Mouse (Mus musculus) heart, embryonic 13.5 days (tissue): ENCODE measurements at regions not wholly inside any gene's neighbourhood (a gene's known extent, or its start where the extent isn't known, plus 50 kb on each side); places are given as distances from the start of the nearest gene placed in this dataset.
A peak's percentile ranks its signal among the peaks of the same experiment; 100 is the strongest.

ENCODE experiments used
- ATAC-seq: fragments of 200-750 bp; cut with Nextera tagmentation; 2 replicates; pipeline ENCODE4 v1.8.0; 2017; ENCODE audit warnings: moderate TSS enrichment; ENCODE audit not compliant: insufficient number of reproducible peaks, low FRiP score, low TSS enrichment; ENCODE audit errors: extremely low read depth
- H3K27ac ChIP-seq: fragments of 300-500 bp; sonication (generic); replicated peaks from 2 replicates; pipeline ENCODE4 v1.5.1; 2015; ENCODE audit warnings: moderate library complexity, mild to moderate bottlenecking, inconsistent platforms
- H3K27me3 ChIP-seq: fragments of 300-500 bp; sonication (generic); replicated peaks from 2 replicates; pipeline ENCODE4 v1.6.1; 2015; ENCODE audit warnings: mild to moderate bottlenecking, inconsistent platforms
- H3K36me3 ChIP-seq: fragments of 300-500 bp; sonication (generic); 2 replicates; pipeline ENCODE4 v1.6.1; 2015; ENCODE audit warnings: mild to moderate bottlenecking, inconsistent platforms
- H3K4me1 ChIP-seq: fragments of 300-500 bp; sonication (generic); 2 replicates; pipeline ENCODE4 v1.6.1; 2015; ENCODE audit warnings: inconsistent platforms
- H3K4me2 ChIP-seq: fragments of 300-500 bp; sonication (generic); 2 replicates; pipeline ENCODE4 v1.6.1; 2015; ENCODE audit warnings: inconsistent platforms, mild to moderate bottlenecking, moderate library complexity
- H3K4me3 ChIP-seq: fragments of 300-500 bp; sonication (generic); 2 replicates; pipeline ENCODE4 v1.5.1; 2015; ENCODE audit warnings: moderate library complexity, mild to moderate bottlenecking, inconsistent platforms
- H3K9ac ChIP-seq: fragments of 300-500 bp; sonication (generic); 2 replicates; pipeline ENCODE4 v1.6.1; 2015; ENCODE audit warnings: inconsistent platforms, mild to moderate bottlenecking, moderate library complexity
- H3K9me3 ChIP-seq: fragments of 300-500 bp; sonication (generic); 2 replicates; pipeline ENCODE4 v1.6.1; 2016; ENCODE audit warnings: inconsistent platforms
- WGBS: fragments of 180-500 bp; shearing (Covaris S2); methylation state at CpG from one replicate; pipeline ENCODE4 v1.1.7; 2015; ENCODE audit warnings: mixed read lengths; 5-methylcytosine and 5-hydroxymethylcytosine counted together

DNA sequence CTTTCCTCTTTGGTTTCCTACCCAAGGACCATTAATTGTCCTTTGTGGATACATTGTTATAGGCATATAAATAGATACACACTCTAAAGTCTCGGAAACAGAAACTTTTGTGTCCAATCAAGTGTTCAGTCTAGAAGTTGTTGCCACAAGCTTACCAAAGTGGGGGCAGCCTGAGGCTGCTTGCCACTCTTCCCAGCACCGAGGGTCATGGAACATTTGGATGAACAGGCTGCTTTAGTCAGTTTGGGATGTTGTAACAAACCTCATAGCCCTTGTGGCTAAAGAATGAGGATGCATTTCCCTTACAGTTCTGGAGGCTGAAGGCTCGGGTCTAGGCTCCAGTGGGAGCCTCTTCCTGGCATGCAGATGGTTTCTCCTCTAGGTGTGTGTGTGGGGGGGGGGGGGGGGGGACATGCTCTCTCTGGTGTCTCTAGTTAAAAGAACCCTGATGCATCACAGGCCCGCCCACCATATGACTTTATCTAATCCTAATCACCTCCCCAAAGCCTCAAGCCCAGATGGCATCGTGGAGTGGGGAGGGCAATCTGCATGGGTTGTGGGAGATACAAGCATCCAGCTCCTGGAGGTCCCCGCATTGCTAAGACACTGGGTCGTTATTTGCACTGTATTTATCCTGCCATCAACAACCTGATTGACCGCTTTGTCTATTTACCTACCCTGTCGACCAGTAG, 152.7 kb downstream of the Evx1 start:
- WGBS: 72% methylated on average over 9 of the region's 9 CpGs

GRCm38 (mm10) chr6:52470831-52471230, 157.5 kb downstream of the Evx1 start:
- 61% methylated on average over 13 of the region's 13 CpGs for WGBS

More for the DNA sequence above, 152.7 kb downstream of the Evx1 start:
- no peak for ATAC-seq
- Histone ChIP-seq H3K27ac (no peak overlapping the region), H3K27me3 (no peaks in the 10 kb centered on the region), H3K9me3 (no peaks in the 10 kb centered on the region), H3K9ac (no peak overlapping the region), H3K4me3 (no peak overlapping the region), H3K4me1 (no peaks in the 10 kb centered on the region), H3K36me3 (no peaks in the 10 kb centered on the region), H3K4me2 (no peak overlapping the region)

GRCm38 (mm10) chr6:52471384-52471957, 158.2 kb downstream of the Evx1 start:
- H3K4me3 ChIP-seq: no peak overlapping the region
- no peaks in the 10 kb centered on the region for H3K36me3 ChIP-seq
- ATAC-seq: no peak
- no peak overlapping the region for H3K9ac ChIP-seq
- H3K27ac ChIP-seq: no peak overlapping the region
- 89% methylated on average over 1 of the region's 1 CpGs for WGBS
- 0 out of 2 replicates have a peak, but pooled peaks cover 3% of the 10 kb centered on the region for H3K4me1 ChIP-seq
- no peak overlapping the region for H3K4me2 ChIP-seq
- no peaks in the 10 kb centered on the region for H3K9me3 ChIP-seq
- 0 out of 2 replicates have a peak, but pooled peaks cover 3% of the 10 kb centered on the region for H3K27me3 ChIP-seq

More at GRCm38 (mm10) chr6:52470831-52471230, 157.5 kb downstream of the Evx1 start:
- no peak for ATAC-seq
- Histone ChIP-seq H3K9ac (no peak overlapping the region), H3K4me1 (0 out of 2 replicates have a peak, but pooled peaks cover 3% of the 10 kb centered on the region), H3K4me2 (no peak overlapping the region), H3K27me3 (0 out of 2 replicates have a peak, but pooled peaks cover 3% of the 10 kb centered on the region), H3K27ac (no peak overlapping the region), H3K9me3 (no peaks in the 10 kb centered on the region), H3K4me3 (no peak overlapping the region), H3K36me3 (no peaks in the 10 kb centered on the region)

DNA sequence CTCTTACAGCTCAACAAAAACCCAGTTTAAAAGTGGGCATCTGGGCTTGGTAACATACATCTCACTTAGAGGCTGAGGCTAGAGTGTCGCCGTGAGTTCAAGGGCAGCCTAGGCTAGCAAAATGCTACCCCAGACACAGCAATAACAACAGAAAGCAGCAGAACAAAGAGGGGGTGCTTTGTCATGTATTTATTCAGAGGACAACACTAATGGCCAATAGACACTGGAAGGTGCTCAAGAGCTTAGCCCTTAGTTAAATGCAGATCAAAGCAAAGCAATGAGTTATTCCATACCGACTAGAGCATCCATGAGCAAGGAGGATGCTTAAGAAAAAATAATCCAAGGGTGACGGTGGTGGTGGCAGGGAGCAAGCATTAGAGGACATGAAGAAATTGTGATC, 158.7 kb downstream of the Evx1 start:
- H3K9me3 ChIP-seq: no peaks in the 10 kb centered on the region
- ATAC-seq: no peak
- 83% methylated on average over 4 of the region's 4 CpGs for WGBS
- H3K27me3 ChIP-seq: 0 out of 2 replicates have a peak, but pooled peaks cover 3% of the 10 kb centered on the region
- H3K36me3 ChIP-seq: no peaks in the 10 kb centered on the region
- 0 out of 2 replicates have a peak, but pooled peaks cover 3% of the 10 kb centered on the region for H3K4me1 ChIP-seq
- H3K4me3 ChIP-seq: no peak overlapping the region
- H3K4me2 ChIP-seq: no peak overlapping the region
- no peak overlapping the region for H3K27ac ChIP-seq
- no peak overlapping the region for H3K9ac ChIP-seq

DNA sequence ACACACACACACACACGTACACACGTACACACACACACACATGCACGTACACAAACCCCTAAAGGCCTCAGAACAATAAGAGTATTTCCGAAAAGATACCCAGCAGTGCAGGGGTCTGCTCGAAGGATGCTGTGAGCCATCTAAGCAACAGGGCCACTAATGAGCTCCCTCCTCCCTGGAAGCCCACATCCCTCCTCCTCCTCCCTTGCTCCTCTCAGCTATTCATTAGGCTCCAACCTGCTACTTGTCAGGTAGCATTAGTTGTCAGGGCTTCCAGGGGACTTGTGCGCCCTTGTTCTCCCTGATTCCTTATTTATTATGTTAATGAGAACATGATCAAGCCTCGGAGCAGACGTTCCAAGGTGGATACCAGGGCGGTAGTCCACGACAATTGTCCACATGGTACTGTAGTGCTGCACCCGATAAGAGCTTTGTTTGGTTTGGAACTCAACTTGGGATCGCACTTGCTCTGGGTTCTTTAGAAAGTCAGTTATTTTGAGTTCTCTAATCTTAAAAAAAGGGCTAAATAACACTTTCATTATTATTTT, 159.8 kb downstream of the Evx1 start:
- Histone ChIP-seq H3K27me3 (0 out of 2 replicates have a peak, but pooled peaks cover 3% of the 10 kb centered on the region), H3K4me2 (no peak overlapping the region), H3K9ac (no peak overlapping the region), H3K9me3 (no peaks in the 10 kb centered on the region), H3K27ac (no peak overlapping the region), H3K36me3 (no peaks in the 10 kb centered on the region), H3K4me1 (0 out of 2 replicates have a peak, but pooled peaks cover 3% of the 10 kb centered on the region), H3K4me3 (no peak overlapping the region)
- no peak for ATAC-seq
- 80% methylated on average over 12 of the region's 12 CpGs for WGBS

DNA sequence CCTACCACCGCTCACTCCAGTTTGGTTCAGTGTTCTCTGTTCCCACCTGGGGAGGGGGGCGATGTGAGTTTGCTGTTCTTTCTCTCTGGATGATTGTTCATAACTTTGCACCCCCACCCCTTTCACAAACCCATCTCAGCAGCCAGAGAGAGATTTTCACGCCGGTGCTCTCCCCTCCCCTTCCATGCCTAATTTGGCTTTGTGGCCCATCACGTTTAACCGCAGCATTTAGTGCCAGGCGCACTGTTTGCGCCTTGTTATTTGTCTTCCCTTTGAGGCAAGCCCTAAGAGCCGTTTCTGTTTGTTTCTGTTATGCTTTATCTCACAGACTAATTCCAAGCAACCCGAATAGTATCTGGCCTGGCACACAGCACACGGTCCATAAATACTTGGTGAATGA, 160.6 kb downstream of the Evx1 start:
- Histone ChIP-seq H3K4me2 (no peak overlapping the region), H3K27me3 (0 out of 2 replicates have a peak, but pooled peaks cover 3% of the 10 kb centered on the region)
- WGBS: 41% methylated on average over 11 of the region's 11 CpGs

GRCm38 (mm10) chr6:52475676-52476075, 162.4 kb downstream of the Evx1 start:
- WGBS: 77% methylated on average over 8 of the region's 8 CpGs
- Histone ChIP-seq H3K4me3 (no peak overlapping the region), H3K4me1 (peaks cover 13% of the 10 kb centered on the region), H3K36me3 (no peaks in the 10 kb centered on the region), H3K27ac (no peak overlapping the region), H3K9me3 (no peaks in the 10 kb centered on the region), H3K4me2 (no peak overlapping the region), H3K27me3 (0 out of 2 replicates have a peak, but pooled peaks cover 3% of the 10 kb centered on the region), H3K9ac (no peak overlapping the region)
- no peak for ATAC-seq

More for the DNA sequence above, 160.6 kb downstream of the Evx1 start:
- Histone ChIP-seq H3K9me3 (no peaks in the 10 kb centered on the region), H3K9ac (no peak overlapping the region), H3K4me1 (peaks cover 7% of the 10 kb centered on the region), H3K4me3 (no peak overlapping the region), H3K36me3 (no peaks in the 10 kb centered on the region), H3K27ac (no peak overlapping the region)
- no peak for ATAC-seq

DNA sequence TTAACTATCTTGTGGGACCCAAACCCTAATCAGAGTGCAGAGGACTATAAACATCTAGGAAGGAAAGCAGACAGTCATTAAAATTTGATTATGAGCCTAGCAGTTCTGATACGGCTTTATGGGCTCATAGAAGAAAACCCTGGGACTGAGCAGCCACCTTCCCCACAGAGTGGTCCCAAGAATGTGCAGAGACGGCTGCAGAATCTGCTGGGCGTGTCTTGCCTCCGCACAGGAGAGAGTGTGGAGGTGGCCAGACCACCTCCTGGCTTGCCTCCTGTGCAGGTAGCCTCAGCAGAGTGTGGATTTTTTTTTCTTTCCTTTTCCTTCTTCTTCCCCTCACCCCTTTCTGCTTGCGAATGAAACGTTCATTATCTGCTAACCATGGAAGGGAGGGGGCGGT, 163.3 kb downstream of the Hibadh start:
- ATAC-seq: no peak
- Histone ChIP-seq H3K4me1 (peaks cover 13% of the 10 kb centered on the region), H3K4me3 (no peak overlapping the region), H3K9me3 (no peaks in the 10 kb centered on the region), H3K27ac (no peak overlapping the region), H3K27me3 (0 out of 2 replicates have a peak, but pooled peaks cover 3% of the 10 kb centered on the region), H3K9ac (no peak overlapping the region), H3K4me2 (no peak overlapping the region), H3K36me3 (no peaks in the 10 kb centered on the region)
- WGBS: 51% methylated on average over 7 of the region's 7 CpGs

- H3K4me2 ChIP-seq: no peak overlapping the region
- H3K4me1 ChIP-seq: peaks cover 13% of the 10 kb centered on the region
Measured at GRCm38 (mm10) chr6:52477380-52477779, 162.8 kb downstream of the Hibadh start.

DNA sequence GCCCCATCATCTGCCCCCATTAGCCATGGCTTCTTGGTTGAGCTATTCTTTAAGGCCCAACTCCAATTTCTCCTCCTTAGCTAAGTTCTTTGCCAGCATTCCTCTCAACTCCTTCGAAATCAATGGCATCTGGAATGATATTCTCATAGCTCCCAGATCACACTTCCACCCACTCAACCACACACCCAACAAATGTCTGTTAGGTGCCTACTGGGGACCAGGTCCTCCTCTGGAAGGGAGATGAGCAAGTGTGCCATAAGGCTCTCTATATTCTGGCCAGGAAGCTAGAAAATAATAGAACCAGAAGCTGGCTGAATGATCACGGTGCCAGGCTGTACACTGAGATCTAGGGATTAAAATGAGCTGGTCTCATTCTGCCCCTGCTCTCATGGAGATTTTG, 161.6 kb downstream of the Hibadh start:
- no peak overlapping the region for H3K9ac ChIP-seq
- no peaks in the 10 kb centered on the region for H3K9me3 ChIP-seq
- H3K4me1 ChIP-seq: peaks cover 13% of the 10 kb centered on the region
- H3K27ac ChIP-seq: peak overlapping the region; percentile 33; the same call in 1 of the 2 replicates
- no peak overlapping the region for H3K4me3 ChIP-seq
- H3K27me3 ChIP-seq: 0 out of 2 replicates have a peak, but pooled peaks cover 3% of the 10 kb centered on the region
- WGBS: 64% methylated on average over 2 of the region's 2 CpGs
- H3K4me2 ChIP-seq: no peak overlapping the region; the same call in 1 of the 2 replicates
- H3K36me3 ChIP-seq: no peaks in the 10 kb centered on the region
- no peak for ATAC-seq

More at GRCm38 (mm10) chr6:52477380-52477779, 162.8 kb downstream of the Hibadh start:
- H3K9ac ChIP-seq: no peak overlapping the region
- 60% methylated on average over 7 of the region's 7 CpGs for WGBS
- 0 out of 2 replicates have a peak, but pooled peaks cover 3% of the 10 kb centered on the region for H3K27me3 ChIP-seq
- H3K4me3 ChIP-seq: no peak overlapping the region
- no peaks in the 10 kb centered on the region for H3K9me3 ChIP-seq
- ATAC-seq: no peak
- no peaks in the 10 kb centered on the region for H3K36me3 ChIP-seq
- no peak overlapping the region for H3K27ac ChIP-seq

DNA sequence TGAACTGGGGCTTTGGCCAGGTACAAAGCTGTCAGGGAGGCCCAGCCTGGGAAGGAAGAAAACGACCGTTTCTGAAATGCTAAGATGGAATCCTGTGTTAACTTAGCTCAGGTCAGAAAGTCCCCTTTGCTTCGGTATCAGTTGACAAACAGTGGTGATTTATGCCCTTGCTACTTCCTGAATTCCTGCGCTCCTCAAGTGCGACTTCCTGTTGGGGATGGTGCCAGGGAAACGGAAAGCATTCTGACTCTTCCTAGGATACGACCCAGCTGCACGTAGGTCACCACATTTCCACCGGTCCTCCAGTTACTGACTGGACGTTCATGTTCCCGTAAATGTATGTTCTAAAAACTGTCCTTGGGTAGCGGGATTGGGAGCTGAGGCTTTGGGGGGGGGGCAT, 161.0 kb downstream of the Hibadh start:
- Histone ChIP-seq H3K4me2 (no peak overlapping the region; the same call in 1 of the 2 replicates), H3K27ac (peak overlapping the region; percentile 33)
- no peak for ATAC-seq

More for the DNA sequence above, 161.0 kb downstream of the Hibadh start:
- Histone ChIP-seq H3K9ac (no peak overlapping the region), H3K4me3 (no peak overlapping the region), H3K4me1 (peaks cover 9% of the 10 kb centered on the region), H3K9me3 (no peaks in the 10 kb centered on the region), H3K27me3 (0 out of 2 replicates have a peak, but pooled peaks cover 3% of the 10 kb centered on the region), H3K36me3 (no peaks in the 10 kb centered on the region)
- 39% methylated on average over 12 of the region's 12 CpGs for WGBS
